Mouse (Mus musculus): ENCODE data around the gene Rprd1b.

DNA sequence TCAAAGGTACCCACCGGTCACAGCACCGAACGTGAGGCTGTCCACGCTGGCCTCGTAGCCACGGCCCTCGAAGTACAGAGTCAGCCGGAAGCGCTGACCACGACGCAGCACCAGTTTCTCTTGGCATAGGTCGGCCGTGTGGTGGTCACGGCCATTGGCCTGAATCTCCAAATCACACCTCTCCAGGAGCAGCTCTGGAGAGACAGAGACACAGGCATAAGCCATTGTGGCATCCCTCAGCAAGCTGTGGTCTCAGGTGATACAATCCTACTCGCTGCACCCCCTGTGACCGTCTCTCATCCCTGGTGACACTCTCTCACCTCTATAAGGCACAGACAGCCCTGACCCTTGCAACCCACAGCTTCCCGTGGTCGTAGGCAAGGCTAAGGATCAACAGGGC is 114.7 kb downstream of the Rprd1b start:
- TF ChIP-seq CTCF (IDR thresholded peaks at IDR 0.05; ENCODE audit: low read depth) (no peak), EP300 (IDR thresholded peaks at IDR 0.05; ENCODE audit: low read depth) (no peak)

Measured in liver, embryonic 14.5 days (tissue).